Mouse (Mus musculus) cerebellum, postnatal 10 days (tissue): ENCODE measurements at regions not wholly inside any gene's neighbourhood (a gene's known extent, or its start where the extent isn't known, plus 50 kb on each side); places are given as distances from the start of the nearest gene placed in this dataset.
"Not testable (repeated sequence)": the region's sequence is repeated elsewhere in the genome, so short reads cannot be mapped to it uniquely, and the experiment has no call there.

Experiments used
- DNase-seq, 2 experiments: peaks; one replicate each; pipeline ENCODE4 v3.0.0; 2021; ENCODE audit warnings: mixed read lengths in 2 of 2

GRCm38 (mm10) chr16:47081896-47082295, 583.6 kb upstream of the Nectin3 start:
- peak; percentile 59 to 70 for DNase-seq

- DNase-seq: no peak
Measured at GRCm38 (mm10) chr16:47080330-47080729, 582.0 kb upstream of the Nectin3 start.

- DNase-seq: peak; percentile 93 to 96
Measured at GRCm38 (mm10) chr16:47059293-47059963, 561.1 kb upstream of the Nectin3 start.

- peak in 1 of 2 experiments; percentile 51 for DNase-seq
Measured at GRCm38 (mm10) chr16:47058811-47059210, 560.5 kb upstream of the Nectin3 start.

GRCm38 (mm10) chr16:47025971-47026370, 527.6 kb upstream of the Nectin3 start:
- peak; percentile 75 to 81 for DNase-seq

GRCm38 (mm10) chr16:47017486-47017885, 519.2 kb upstream of the Nectin3 start:
- DNase-seq: peak; percentile 78 to 84

- no peak for DNase-seq
Measured at GRCm38 (mm10) chr16:46982910-46983600, 484.7 kb upstream of the Nectin3 start.

- peak in 1 of 2 experiments; percentile 16 for DNase-seq
Measured at GRCm38 (mm10) chr16:46982272-46982909, 484.1 kb upstream of the Nectin3 start.

- no peak for DNase-seq
Measured at GRCm38 (mm10) chr16:46965741-46966140, 467.4 kb upstream of the Nectin3 start.

- DNase-seq: no peak
Measured at GRCm38 (mm10) chr16:46956990-46957389, 458.7 kb upstream of the Nectin3 start.

- DNase-seq: peak; percentile 39 to 52
Measured at GRCm38 (mm10) chr16:46926060-46926459, 427.7 kb upstream of the Nectin3 start.

GRCm38 (mm10) chr16:46894576-46895203, 396.4 kb upstream of the Nectin3 start:
- DNase-seq: peak; percentile 70 to 73

GRCm38 (mm10) chr16:46878739-46879138, 380.4 kb upstream of the Nectin3 start:
- no peak for DNase-seq

GRCm38 (mm10) chr16:46863959-46864358, 365.6 kb upstream of the Nectin3 start:
- DNase-seq: no peak

GRCm38 (mm10) chr16:46849534-46849933, 351.2 kb upstream of the Nectin3 start:
- DNase-seq: no peak

- DNase-seq: no peak
Measured at GRCm38 (mm10) chr16:46848755-46849154, 350.4 kb upstream of the Nectin3 start.

- no peak for DNase-seq
Measured at GRCm38 (mm10) chr16:46847707-46848356, 349.5 kb upstream of the Nectin3 start.

- DNase-seq: no peak
Measured at GRCm38 (mm10) chr16:46841179-46841578, 342.9 kb upstream of the Nectin3 start.

- no peak for DNase-seq
Measured at GRCm38 (mm10) chr16:46840764-46841163, 342.4 kb upstream of the Nectin3 start.

GRCm38 (mm10) chr16:46825147-46825546, 326.8 kb upstream of the Nectin3 start:
- no peak for DNase-seq

- DNase-seq: no peak
Measured at GRCm38 (mm10) chr16:46822753-46823152, 324.4 kb upstream of the Nectin3 start.

- no peak for DNase-seq
Measured at GRCm38 (mm10) chr16:46818215-46818614, 319.9 kb upstream of the Nectin3 start.

- not testable (repeated sequence) for DNase-seq
Measured at GRCm38 (mm10) chr16:46811835-46812234, 313.5 kb upstream of the Nectin3 start.
